Mouse (Mus musculus) Patski (cell line): ENCODE results near the gene Rbks. TPM values are rescaled to one million over a fixed set of nuclear protein-coding genes. Genes with fewer than 3 reads are reported as not detected.

Experiments used
- ATAC-seq: fragments of 100-300 bp; one replicate; pipeline ENCODE4 v1.8.0; 2021
- CTCF ChIA-PET: fragments of 350-600 bp; sonication (Branson Sonifier 250); formaldehyde crosslinking; loops from one replicate; lab custom pipeline; 2022; ENCODE audit warnings: inconsistent platforms; lab: Charles Lee
- POLR2A ChIA-PET: fragments of 350-600 bp; sonication (Branson Sonifier 250); formaldehyde crosslinking; loops from one replicate; lab custom pipeline; 2022; ENCODE audit warnings: antibody characterized with exemption, inconsistent platforms; lab: Charles Lee
- DNase-seq: peaks from one replicate; pipeline ENCODE4 v3.0.0-alpha.2; 2011; ENCODE audit warnings: low read depth, low spot score
- H3K27me3 ChIP-seq: fragments of 371-371 bp; one replicate; pipeline ENCODE4 v1.5.1; 2021
- CTCF ChIP-seq: fragments of 100-300 bp; IDR thresholded peaks from one replicate; pipeline ENCODE4 v1.5.1; 2021
- in situ Hi-C: fragments of 300-500 bp; cut with MboI; formaldehyde crosslinking; loops from 3 replicates; pipeline ENCODE4 v1.11.1; 2018; ENCODE audit warnings: low pct_unique_long_range_greater_than_20kb, mixed read lengths
- polyA plus RNA-seq: library from polyadenylated mRNA; unstranded; gene quantifications from one replicate; pipeline ENCODE4 v1.2.3, GENCODE M21; 2021

The Rbks gene
- polyA plus RNA-seq, 1 experiment from 2014 or later = 11.3 TPM

DNA sequence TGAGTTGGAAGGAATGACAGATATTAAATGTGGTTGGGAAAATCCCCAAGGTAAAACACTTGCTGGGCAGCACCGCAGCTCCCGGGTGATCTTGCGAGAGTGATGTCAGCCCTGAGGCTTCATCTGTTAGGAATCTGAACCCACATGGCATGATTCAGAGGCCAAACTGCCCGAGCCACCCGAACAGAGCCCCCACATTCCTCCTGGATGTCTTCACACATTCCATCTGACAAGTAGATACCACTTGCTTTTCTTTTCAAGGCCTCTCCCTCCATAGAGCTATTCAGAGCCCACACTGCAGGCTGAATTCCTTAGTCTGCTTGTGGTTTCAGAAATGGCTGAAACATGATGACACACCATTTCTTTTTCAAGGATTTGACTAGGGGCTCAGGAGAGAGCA, 67.4 kb downstream of the Rbks start:
- ATAC-seq (peak; percentile 90), DNase-seq (peak; percentile 100)
- H3K27me3 ChIP-seq = no peaks in the 10 kb centered on the region
- TF ChIP-seq CTCF = no peak
- ChIA-PET CTCF (interaction anchor here (0.9 to 1.3 kb wide), 4 partner anchors 16 to 567 kb away, joined by 3 to 5 read pairs (median 4); no protein-coding TSS in a partner anchor), POLR2A (interaction anchor here (0.6 to 2.1 kb wide), 8 partner anchors 10 to 509 kb away, joined by 3 to 7 read pairs (median 4); partner anchors contain the start of genes Babam2 and Rbks)
- in situ Hi-C loops = loop anchor here (5.0 kb wide), 1 partner anchor 67 kb away; the partner anchor contains the start of genes Babam2 and Rbks

DNA sequence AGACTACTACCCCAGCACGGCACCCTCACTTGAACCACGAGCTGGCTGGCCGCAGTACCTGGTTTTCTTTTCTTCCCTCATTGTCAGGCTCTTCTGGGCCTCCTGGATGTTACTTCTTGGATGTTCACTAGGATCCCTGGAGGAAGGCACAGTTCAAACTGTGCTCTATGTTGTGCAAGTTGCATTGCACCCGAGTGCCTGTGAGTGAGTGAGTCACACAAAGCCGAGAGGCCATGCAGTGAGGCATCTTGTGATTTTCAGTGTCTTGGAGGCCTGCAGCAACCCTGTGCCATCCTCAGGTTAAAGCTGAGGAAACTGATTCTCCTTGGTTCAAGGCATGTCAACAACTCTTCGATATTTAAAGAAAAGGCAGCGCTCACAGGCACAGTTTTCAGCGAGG, 68.9 kb downstream of the Rbks start:
- no peak for TF ChIP-seq CTCF
- no peaks in the 10 kb centered on the region for H3K27me3 ChIP-seq
- DNase-seq = no peak
- POLR2A ChIA-PET = interaction anchor here (0.7 to 1.5 kb wide), 9 partner anchors 12 to 510 kb away, joined by 3 to 7 read pairs (median 3); no protein-coding TSS in a partner anchor
- CTCF ChIA-PET = interaction anchor here (1.0 to 1.3 kb wide), 2 partner anchors 407 to 568 kb away, joined by 3 read pairs; no protein-coding TSS in a partner anchor
- ATAC-seq = peak; percentile 47
- in situ Hi-C loops = no loop called here

DNA sequence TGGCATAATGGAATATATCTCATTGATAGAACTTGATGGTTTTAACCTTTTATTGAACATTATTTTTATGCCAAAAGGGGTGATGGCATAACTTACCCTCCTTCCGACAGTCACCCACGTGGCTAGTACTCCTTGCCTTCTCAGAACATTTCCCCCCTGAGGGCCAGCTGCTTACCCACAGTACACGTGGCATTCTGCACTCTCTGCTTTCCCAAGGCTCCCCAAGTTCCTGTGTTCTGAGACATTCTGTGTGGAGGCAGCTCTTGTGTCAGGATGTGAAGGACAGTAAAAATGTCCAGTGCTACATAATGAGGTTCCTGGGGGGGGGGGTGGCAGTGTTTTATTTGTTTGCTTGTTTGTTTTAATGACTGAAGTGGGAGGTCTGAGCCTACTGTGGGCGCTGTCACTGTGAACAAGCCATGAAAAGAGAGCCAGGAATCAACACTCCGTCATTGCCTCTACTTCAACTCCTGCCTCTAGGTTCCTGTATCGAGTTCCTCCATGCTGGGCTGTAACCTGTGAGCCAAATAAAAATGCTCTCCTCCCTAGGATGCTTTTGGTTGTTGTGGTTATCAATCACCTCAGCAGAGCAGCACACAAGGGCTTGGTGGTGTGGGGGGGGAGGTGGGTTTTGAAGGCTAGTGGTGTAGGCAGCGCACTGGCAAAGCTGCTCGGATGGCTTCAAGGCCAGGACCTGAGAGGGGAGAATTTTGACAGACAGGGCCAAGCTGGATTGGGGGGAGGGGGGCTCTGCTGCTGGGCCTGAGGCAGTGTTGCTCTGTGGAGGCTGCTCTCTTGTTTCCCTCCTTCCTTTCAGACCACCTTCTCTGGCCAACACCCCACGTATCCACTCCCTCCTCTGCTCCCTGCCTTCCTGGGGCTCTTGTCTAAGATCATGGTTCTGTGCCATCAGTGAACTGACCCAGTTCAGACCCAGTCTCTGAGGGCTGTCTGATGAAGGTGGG, 69.6 kb downstream of the Rbks start:
- TF ChIP-seq CTCF = no peak
- no peak for ATAC-seq
- H3K27me3 ChIP-seq = no peaks in the 10 kb centered on the region
- POLR2A ChIA-PET = interaction anchor here (0.7 to 1.5 kb wide), 11 partner anchors 12 to 511 kb away, joined by 3 to 7 read pairs (median 4); no protein-coding TSS in a partner anchor
- DNase-seq = no peak
- CTCF ChIA-PET = interaction anchor here (0.8 to 1.3 kb wide), 5 partner anchors 21 to 510 kb away, joined by 3 to 4 read pairs (median 4); no protein-coding TSS in a partner anchor
- in situ Hi-C loops = no loop called here

DNA sequence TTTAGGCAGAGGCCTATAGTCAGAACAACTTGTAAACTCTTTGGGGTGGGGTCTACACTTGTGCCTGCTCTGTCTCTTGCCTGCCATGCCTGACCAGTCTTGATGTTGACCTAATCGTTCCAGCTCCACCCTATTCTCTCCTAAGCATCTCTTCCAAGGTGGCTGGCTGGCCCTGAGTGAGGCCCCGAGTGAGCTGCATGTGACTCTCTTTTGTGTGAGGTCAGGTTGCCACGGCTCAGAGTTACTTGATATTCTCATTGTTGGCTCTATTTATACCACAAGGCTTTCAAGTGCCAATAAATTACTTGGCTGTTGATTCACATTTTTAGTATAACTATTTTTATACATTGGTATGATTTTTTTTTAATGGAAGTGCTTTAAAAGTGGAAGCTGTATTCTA, 70.3 kb downstream of the Rbks start:
- ATAC-seq = no peak
- in situ Hi-C loops = no loop called here

DNA sequence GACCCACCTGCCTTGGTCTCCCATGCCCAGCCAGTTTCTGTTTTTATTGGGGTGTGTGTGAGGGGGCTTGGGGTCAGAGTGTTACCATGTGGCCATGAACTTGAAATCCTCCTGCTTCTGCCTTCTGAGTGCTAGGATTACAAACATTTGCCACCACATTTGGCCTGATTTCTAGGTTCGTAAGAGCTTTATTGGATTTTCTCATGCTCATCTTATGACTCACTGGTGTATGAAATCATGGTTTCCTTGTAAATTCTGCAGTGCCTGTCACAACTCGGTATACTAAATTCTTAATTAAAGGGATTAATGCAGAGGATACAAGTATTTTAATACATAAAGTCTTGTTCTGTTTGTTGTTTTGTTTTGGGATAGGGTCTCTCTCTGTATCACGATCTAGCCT, 77.1 kb downstream of the Rbks start:
- DNase-seq = no peak
- ChIA-PET CTCF (no interaction called here), POLR2A (interaction anchor here (1.0 kb wide), 1 partner anchor 10 kb away, joined by 7 read pairs; no protein-coding TSS in a partner anchor)
- no peak for TF ChIP-seq CTCF
- no peak for ATAC-seq
- no peaks in the 10 kb centered on the region for H3K27me3 ChIP-seq
- in situ Hi-C loops = no loop called here

More for the DNA sequence above, 70.3 kb downstream of the Rbks start:
- TF ChIP-seq CTCF = no peak
- CTCF ChIA-PET = interaction anchor here (0.8 to 1.3 kb wide), 4 partner anchors 20 to 510 kb away, joined by 3 to 4 read pairs (median 4); no protein-coding TSS in a partner anchor
- no peaks in the 10 kb centered on the region for H3K27me3 ChIP-seq
- POLR2A ChIA-PET = interaction anchor here (1.1 to 1.5 kb wide), 2 partner anchors 11 to 509 kb away, joined by 4 read pairs; no protein-coding TSS in a partner anchor
- no peak for DNase-seq

DNA sequence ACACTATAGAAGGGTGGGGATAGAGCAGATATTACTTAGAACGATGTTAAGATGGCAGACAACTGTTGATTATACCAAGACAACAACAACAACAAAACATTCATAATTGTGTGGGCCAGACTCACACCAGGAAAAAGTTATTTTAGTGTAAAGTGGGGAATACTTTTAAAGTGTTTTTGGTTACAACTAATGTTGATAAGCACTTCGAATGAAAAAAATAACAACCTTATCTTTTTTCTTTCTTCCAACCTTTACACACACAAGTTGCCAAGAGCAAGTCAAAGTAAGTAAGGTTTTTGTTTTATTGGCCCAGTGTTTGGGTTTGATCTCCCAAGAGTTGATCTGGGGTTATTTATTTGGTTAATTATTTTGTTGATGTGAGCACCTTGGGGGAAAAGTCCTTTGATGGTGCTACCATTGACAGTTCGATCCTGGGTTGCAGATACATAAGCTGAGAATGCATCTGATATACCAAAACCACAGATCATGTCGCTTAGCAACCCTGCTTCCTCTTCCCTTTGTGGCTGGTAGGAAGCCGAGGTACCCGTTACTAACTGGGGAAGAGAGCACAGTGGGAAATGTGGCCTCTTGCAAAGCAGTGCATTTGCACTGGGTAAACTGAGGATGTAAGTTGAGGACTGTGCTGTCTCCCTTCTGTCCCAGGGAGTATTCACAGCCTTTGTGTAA, 82.9 kb downstream of the Rbks start:
- CTCF ChIA-PET = interaction anchor here (1.0 to 2.2 kb wide), 5 partner anchors 10 to 50 kb away, joined by 3 to 13 read pairs (median 5); partner anchors contain the start of gene Mrpl33
- DNase-seq = no peak
- no peaks in the 10 kb centered on the region for H3K27me3 ChIP-seq
- POLR2A ChIA-PET = interaction anchor here (0.9 to 1.5 kb wide), 4 partner anchors 10 to 523 kb away, joined by 4 to 7 read pairs (median 4); no protein-coding TSS in a partner anchor
- no peak for TF ChIP-seq CTCF
- no peak for ATAC-seq
- in situ Hi-C loops = loop anchor here (5.0 kb wide), 1 partner anchor 37 kb away; no protein-coding TSS in a partner anchor

DNA sequence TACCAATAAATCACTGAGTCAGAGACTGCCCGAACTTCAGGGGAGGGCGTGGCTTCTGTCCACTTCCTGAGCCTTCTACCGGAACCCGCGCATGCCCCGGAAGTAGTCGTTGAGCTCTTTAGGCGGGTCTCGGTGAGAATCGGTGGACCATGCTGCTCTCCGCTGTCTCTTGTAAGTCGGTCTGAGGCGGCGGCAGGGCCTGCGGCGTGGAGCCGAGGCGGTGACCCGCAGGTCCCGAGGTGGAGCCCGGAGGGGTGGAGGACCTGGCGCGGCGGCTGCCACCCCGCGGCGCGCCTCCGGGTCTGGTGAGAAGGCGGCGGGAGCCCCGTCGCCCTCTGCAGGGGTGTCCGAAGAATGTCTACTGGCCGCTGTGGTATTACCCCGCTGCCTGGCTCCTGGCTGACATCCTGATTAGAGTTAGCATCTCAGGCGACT, 83.6 kb downstream of the Rbks start:
- peak; percentile 96 for TF ChIP-seq CTCF
- ATAC-seq = peak; percentile 78
- ChIA-PET CTCF (interaction anchor here (1.0 to 2.2 kb wide), 5 partner anchors 11 to 49 kb away, joined by 3 to 13 read pairs (median 5); partner anchors contain the start of gene Mrpl33), POLR2A (interaction anchor here (0.9 to 1.5 kb wide), 4 partner anchors 11 to 51 kb away, joined by 3 to 7 read pairs (median 4); no protein-coding TSS in a partner anchor)
- H3K27me3 ChIP-seq = no peaks in the 10 kb centered on the region
- DNase-seq = no peak
- in situ Hi-C loops = loop anchor here (5.0 kb wide), 1 partner anchor 37 kb away; no protein-coding TSS in a partner anchor

DNA sequence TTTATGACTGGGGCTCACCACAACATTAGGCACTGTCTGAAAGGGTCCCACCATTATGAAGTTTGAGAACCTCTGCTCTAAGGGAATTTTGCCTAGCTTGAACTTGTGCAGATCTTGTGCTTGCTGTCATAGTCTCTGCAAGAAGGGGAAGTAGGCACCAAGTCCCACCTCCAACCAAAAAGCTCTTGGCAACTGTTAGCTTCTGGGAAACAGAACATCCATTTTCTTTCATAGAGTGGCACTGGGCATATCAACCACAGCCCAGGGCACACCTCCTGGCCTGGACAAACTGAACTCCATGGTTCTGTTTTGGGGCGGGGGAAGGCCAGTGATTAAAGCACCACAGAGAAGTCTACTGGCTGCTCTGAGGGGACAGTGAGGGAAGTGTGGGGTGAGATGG, 86.2 kb downstream of the Rbks start:
- ATAC-seq (no peak), DNase-seq (no peak)
- POLR2A ChIA-PET = interaction anchor here (1.0 to 1.2 kb wide), 3 partner anchors 8 to 29 kb away, joined by 3 to 4 read pairs (median 3); no protein-coding TSS in a partner anchor
- in situ Hi-C loops = loop anchor here (5.0 kb wide), 1 partner anchor 34 kb away; no protein-coding TSS in a partner anchor
- CTCF ChIA-PET = interaction anchor here (1.3 kb wide), 1 partner anchor 26 kb away, joined by 3 read pairs; no protein-coding TSS in a partner anchor
- H3K27me3 ChIP-seq = no peaks in the 10 kb centered on the region
- no peak for TF ChIP-seq CTCF
